Comparison of ENCODE assay signal across 14 mouse cellular contexts in the genomic region with DNA sequence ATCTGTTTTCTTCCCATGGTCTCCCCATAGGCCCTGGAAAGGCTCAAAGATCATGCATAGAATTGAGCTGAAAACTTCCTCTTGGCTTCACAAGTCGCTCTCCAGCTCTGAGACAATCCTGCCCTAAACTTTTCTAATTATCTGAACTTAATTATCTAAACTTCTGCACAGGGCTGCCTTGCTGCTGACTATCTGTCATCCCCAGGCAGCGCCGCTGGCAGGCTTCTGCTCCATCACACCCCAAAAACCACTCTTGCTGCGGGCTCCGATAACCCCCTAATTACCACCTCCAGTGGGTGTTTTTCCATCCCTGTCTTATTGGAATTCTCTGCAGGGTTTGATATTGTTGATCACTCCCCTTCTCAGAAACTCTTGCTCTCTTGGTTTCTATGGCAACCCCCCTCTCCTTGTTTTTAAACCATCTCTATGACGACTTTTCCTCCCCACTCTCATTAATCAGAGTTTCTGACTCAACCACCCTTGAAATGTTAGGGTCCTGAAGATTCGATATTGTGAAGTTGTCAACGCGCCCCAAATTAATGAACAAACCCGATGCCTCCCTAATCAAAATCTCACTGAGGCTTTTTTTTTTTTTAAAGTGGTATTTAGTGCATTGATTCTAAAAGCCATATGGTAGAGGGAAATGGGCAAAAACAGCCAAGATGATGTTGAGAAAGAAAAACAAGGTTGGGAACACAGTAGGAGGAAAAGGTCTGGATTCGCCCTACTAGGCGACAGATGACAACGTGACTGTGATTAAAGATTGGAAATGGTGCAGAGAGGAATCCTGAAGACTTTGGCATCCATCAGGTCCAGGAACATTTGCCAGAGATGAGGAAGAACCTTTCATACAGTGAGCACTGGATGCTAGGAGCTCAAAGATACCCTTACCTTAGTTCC. TPM values are rescaled to one million over a fixed set of nuclear protein-coding genes. Genes with fewer than 3 reads are reported as not detected.
DNase-seq lines count a peak whose midpoint lies in the region; ATAC-seq and TF ChIP-seq lines count a peak whose summit lies in the region.
"Had no signal": no experiment of that assay in that cellular context is flagged by ENCODE, and none has a peak within 500 bp of the region (broad histone marks: within the 10 kb centered on the region; RNA-seq: fewer than 3 reads in every experiment).

No protein-coding gene starts in this region.

- peaks cover 0 to 12% of the 10 kb centered on the region in 2 experiments; a peak in 2 of 4 replicates for H3K36me3 ChIP-seq in MEL (ENCODE audit: control insufficient read depth in 1 of 2, insufficient read depth in 2 of 2, low read length in 2 of 2)
- no peaks in the 10 kb centered on the region for H3K36me3 ChIP-seq in forebrain, embryonic 16.5 days (ENCODE audit: control insufficient read depth, insufficient read depth)
- no peaks in the 10 kb centered on the region for H3K36me3 ChIP-seq in midbrain, embryonic 12.5 days
- H3K36me3 ChIP-seq: heart, embryonic 13.5 days; kidney, embryonic 15.5 days had no signal

- H3K4me3 ChIP-seq in MEL (ENCODE audit: control insufficient read depth in 1 of 2, insufficient read depth in 1 of 2, low read depth in 2 of 2, low read length in 2 of 2): no peak overlapping the region
- H3K4me3 ChIP-seq in forebrain, embryonic 16.5 days (replicated peaks; ENCODE audit: low read length): no peak overlapping the region
- no peak overlapping the region for H3K4me3 ChIP-seq in midbrain, embryonic 12.5 days
- H3K4me3 ChIP-seq: heart, embryonic 13.5 days; kidney, embryonic 15.5 days had no signal

- TF ChIP-seq RAD21 in MEL (IDR thresholded peaks at IDR 0.05; ENCODE audit: low read depth, low read length): no peak

- H3K4me1 ChIP-seq in MEL (ENCODE audit: control insufficient read depth in 1 of 2, insufficient read depth in 2 of 2, low read length in 2 of 2): peaks cover 4 to 19% of the 10 kb centered on the region in 2 experiments; a peak in 3 of 4 replicates
- peaks cover 42% of the 10 kb centered on the region for H3K4me1 ChIP-seq in forebrain, embryonic 16.5 days (replicated peaks; ENCODE audit: control insufficient read depth, insufficient read depth, low read length)
- H3K4me1 ChIP-seq in midbrain, embryonic 12.5 days: peaks cover 50% of the 10 kb centered on the region

- peak overlapping the region; percentile 17; the same call in 1 of the 2 replicates for H3K4me2 ChIP-seq in forebrain, embryonic 16.5 days (ENCODE audit: low read length)
- H3K4me2 ChIP-seq in midbrain, embryonic 12.5 days (replicated peaks): no peak overlapping the region
- H3K4me2 ChIP-seq: heart, embryonic 13.5 days; kidney, embryonic 15.5 days had no signal

- H3K27me3 ChIP-seq in MEL (ENCODE audit: control insufficient read depth in 1 of 2, insufficient read depth in 2 of 2, low read length in 2 of 2): no peaks in the 10 kb centered on the region; a peak in 1 of 4 replicates
- no peaks in the 10 kb centered on the region for H3K27me3 ChIP-seq in forebrain, embryonic 16.5 days (replicated peaks; ENCODE audit: control insufficient read depth, insufficient read depth, low read length)
- peaks cover 39% of the 10 kb centered on the region for H3K27me3 ChIP-seq in midbrain, embryonic 12.5 days
- H3K27me3 ChIP-seq: kidney, embryonic 15.5 days had no signal

- peak; percentile 94 to 95 for TF ChIP-seq EP300 in MEL (IDR thresholded peaks at IDR 0.05; ENCODE audit: low read depth in 1 of 2, low read length in 2 of 2)

- H3K27ac ChIP-seq in MEL (ENCODE audit: control insufficient read depth, low read depth, low read length): no peak overlapping the region
- H3K27ac ChIP-seq in forebrain, embryonic 16.5 days (ENCODE audit: low read length): peak overlapping the region; percentile 72
- H3K27ac ChIP-seq in midbrain, embryonic 12.5 days (replicated peaks): peak overlapping the region; percentile 75
- H3K27ac ChIP-seq: heart, embryonic 13.5 days; kidney, embryonic 15.5 days had no signal

- H3K79me2 ChIP-seq in MEL (ENCODE audit: control insufficient read depth, insufficient read depth, low read length, poor library complexity): no peaks in the 10 kb centered on the region

- DNase-seq in embryo, embryonic 10 days (ENCODE audit: low spot score): peak; percentile 19
- DNase-seq in embryo, embryonic 11 days: no peak
- peak; percentile 76 for DNase-seq in MEL (ENCODE audit: low read depth, low spot score)
- DNase-seq in cerebellum, postnatal 14 days: no peak
- DNase-seq in kidney, adult 11 months: no peak
- no peak for DNase-seq in MN1 (ENCODE audit: low spot score)
- DNase-seq: cerebellum, adult 18-20 months; gastrocnemius, postnatal 25 days; lung, postnatal 4 days; thymus, postnatal 4 days had no signal

- peak; percentile 51 for ATAC-seq in forebrain, embryonic 16.5 days
- no peak for ATAC-seq in midbrain, embryonic 12.5 days (ENCODE audit: low FRiP score, low read depth)

- TF ChIP-seq POLR2A in MEL (IDR thresholded peaks at IDR 0.05; ENCODE audit: control insufficient read depth in 1 of 2, insufficient read depth in 1 of 2, low read depth in 1 of 2, low read length in 2 of 2, poor library complexity in 1 of 2): no peak

- TF ChIP-seq CTCF in MEL (IDR thresholded peaks at IDR 0.05 in 2 of 3, conservative IDR thresholded peaks at IDR 0.05 in 1 of 3; ENCODE audit: control insufficient read depth in 1 of 3, insufficient read depth in 1 of 3, low read depth in 2 of 3, low read length in 3 of 3, poor library complexity in 1 of 3, severe bottlenecking in 1 of 3): no peak

- H3K9ac ChIP-seq in MEL (ENCODE audit: control insufficient read depth, low read depth, low read length, poor library complexity, severe bottlenecking): no peak overlapping the region
- H3K9ac ChIP-seq in forebrain, embryonic 16.5 days (replicated peaks; ENCODE audit: low read depth, low read length): no peak overlapping the region
- H3K9ac ChIP-seq in midbrain, embryonic 12.5 days (replicated peaks): no peak overlapping the region
- H3K9ac ChIP-seq: heart, embryonic 13.5 days; kidney, embryonic 15.5 days had no signal

- WGBS in forebrain, embryonic 16.5 days: 23% methylated on average over 13 of the region's 13 CpGs
- 66% methylated on average over 13 of the region's 13 CpGs for WGBS in midbrain, embryonic 12.5 days

- no peaks in the 10 kb centered on the region for H3K9me3 ChIP-seq in MEL (replicated peaks; ENCODE audit: insufficient read depth, low read length)
- H3K9me3 ChIP-seq in forebrain, embryonic 16.5 days (ENCODE audit: control insufficient read depth, low read length): no peaks in the 10 kb centered on the region
- no peaks in the 10 kb centered on the region for H3K9me3 ChIP-seq in midbrain, embryonic 12.5 days
- H3K9me3 ChIP-seq: heart, embryonic 13.5 days; kidney, embryonic 15.5 days had no signal

TF ChIP-seq in MEL, 35 proteins besides CTCF, POLR2A, EP300 and RAD21:
- TF ChIP-seq ZMIZ1 (IDR thresholded peaks at IDR 0.05; ENCODE audit: low read depth, low read length): no peak
- peak; percentile 59 for TF ChIP-seq SIN3A (IDR thresholded peaks at IDR 0.05; ENCODE audit: low read length)
- TF ChIP-seq E2F4 (IDR thresholded peaks at IDR 0.05; ENCODE audit: borderline replicate concordance, low read depth, low read length): no peak
- 0 out of 2 replicates have a peak, but pooled peaks have one; percentile 52 for TF ChIP-seq BHLHE40 (IDR thresholded peaks at IDR 0.05; ENCODE audit: borderline replicate concordance, low read depth, low read length)
- TF ChIP-seq MAX (IDR thresholded peaks at IDR 0.05; ENCODE audit: low read length): no peak
- TF ChIP-seq POLR2AphosphoS2 (IDR thresholded peaks at IDR 0.05; ENCODE audit: low read length): no peak
- TF ChIP-seq NRF1 (IDR thresholded peaks at IDR 0.05; ENCODE audit: insufficient read depth, low read depth, low read length, poor library complexity, severe bottlenecking): no peak
- no peak for TF ChIP-seq MEF2A (IDR thresholded peaks at IDR 0.05; ENCODE audit: extremely low read depth, insufficient replicate concordance, low read depth, low read length, poor library complexity, severe bottlenecking)
- no peak for TF ChIP-seq KAT2A (conservative IDR thresholded peaks at IDR 0.05; ENCODE audit: low read depth, low read length)
- 0 out of 2 replicates have a peak, but pooled peaks have one; percentile 38 for TF ChIP-seq UBTF (IDR thresholded peaks at IDR 0.05; ENCODE audit: borderline replicate concordance, insufficient read depth, low read depth, low read length)
- 0 out of 2 replicates have a peak, but pooled peaks have one; percentile 42 for TF ChIP-seq MAZ (IDR thresholded peaks at IDR 0.05; ENCODE audit: low read depth, low read length)
- TF ChIP-seq ETS1 (IDR thresholded peaks at IDR 0.05; ENCODE audit: low read depth, low read length): peak; percentile 74
- TF ChIP-seq MYB (IDR thresholded peaks at IDR 0.05; ENCODE audit: low read depth, low read length): peak; percentile 49; the same call in 1 of the 2 replicates
- peak; percentile 92 for TF ChIP-seq RCOR1 (IDR thresholded peaks at IDR 0.05; ENCODE audit: low read depth, low read length)
- peak; percentile 98 for TF ChIP-seq TCF12 (IDR thresholded peaks at IDR 0.05; ENCODE audit: low read depth, low read length)
- TF ChIP-seq GATA1 (IDR thresholded peaks at IDR 0.05; ENCODE audit: low read depth, low read length): peak; percentile 90
- no peak for TF ChIP-seq JUND (IDR thresholded peaks at IDR 0.05; ENCODE audit: low read depth, low read length)
- peak; percentile 67; the same call in 1 of the 2 replicates for TF ChIP-seq ZKSCAN1 (IDR thresholded peaks at IDR 0.05; ENCODE audit: low read depth, low read length)
- peak; percentile 31; the same call in 1 of the 2 replicates for TF ChIP-seq MAFK (IDR thresholded peaks at IDR 0.05; ENCODE audit: borderline replicate concordance, low read depth, low read length)
- peak; percentile 86 for TF ChIP-seq TAL1 (IDR thresholded peaks at IDR 0.05; ENCODE audit: low read length)

RNA-seq across cellular contexts. Expression of a gene that starts 29.6 kb away (rescaled TPM):
- total RNA-seq in MEL (2012; rRNA removed): 0.49 and 0.92 TPM in 2 replicates
- 1 to 10 TPM in 1 of 2 experiments, not detected in 1; 1.5 TPM for polyA plus RNA-seq in MEL (2012; ENCODE audit: insufficient read depth in 1 of 2, insufficient read length in 2 of 2, low read depth in 1 of 2, low replicate concordance in 2 of 2, missing spikeins in 1 of 2)
- polyA plus RNA-seq in forebrain, embryonic 16.5 days (2015; fragmentation: Nextera tagmentation; extraction: Ambion mirVana): 5,254 and 7,174 TPM in 2 replicates
- polyA plus RNA-seq in midbrain, embryonic 12.5 days (2016; fragmentation: Nextera tagmentation; extraction: Ambion mirVana): 4,044 and 4,632 TPM in 2 replicates

RNA-seq across cellular contexts. Expression of a gene that starts 40.8 kb away (rescaled TPM):
- 10.5 and 11.6 TPM in 2 replicates for total RNA-seq in MEL (2012; rRNA removed)
- polyA plus RNA-seq in MEL (2012; ENCODE audit: insufficient read depth in 1 of 2, insufficient read length in 2 of 2, low read depth in 1 of 2, low replicate concordance in 2 of 2, missing spikeins in 1 of 2): 10 to 100 TPM in 1 of 2 experiments, not detected in 1; 19.1 TPM
- 196 and 239 TPM in 2 replicates for polyA plus RNA-seq in forebrain, embryonic 16.5 days (2015; fragmentation: Nextera tagmentation; extraction: Ambion mirVana)
- 132 and 149 TPM in 2 replicates for polyA plus RNA-seq in midbrain, embryonic 12.5 days (2016; fragmentation: Nextera tagmentation; extraction: Ambion mirVana)

Comparison
In these comparisons a context has a peak if more than half of its experiments do, and no peak if none do; other contexts are left out.
1. DNase-seq: peak in embryo, embryonic 10 days (single experiment) and MEL (single experiment); none in embryo, embryonic 11 days (single experiment), cerebellum, postnatal 14 days (0 of 2), kidney, adult 11 months (single experiment) and MN1 (single experiment).
2. RNA of a gene that starts 29.6 kb away (polyA plus RNA-seq): 5,254 to 7,174 TPM in forebrain, embryonic 16.5 days and 4,044 to 4,632 TPM in midbrain, embryonic 12.5 days; 1.5 TPM in MEL; every median in the first group is over 1,000 times any median in the second.